Mouse (Mus musculus): ENCODE data around the gene Hist1h4h.

DNA sequence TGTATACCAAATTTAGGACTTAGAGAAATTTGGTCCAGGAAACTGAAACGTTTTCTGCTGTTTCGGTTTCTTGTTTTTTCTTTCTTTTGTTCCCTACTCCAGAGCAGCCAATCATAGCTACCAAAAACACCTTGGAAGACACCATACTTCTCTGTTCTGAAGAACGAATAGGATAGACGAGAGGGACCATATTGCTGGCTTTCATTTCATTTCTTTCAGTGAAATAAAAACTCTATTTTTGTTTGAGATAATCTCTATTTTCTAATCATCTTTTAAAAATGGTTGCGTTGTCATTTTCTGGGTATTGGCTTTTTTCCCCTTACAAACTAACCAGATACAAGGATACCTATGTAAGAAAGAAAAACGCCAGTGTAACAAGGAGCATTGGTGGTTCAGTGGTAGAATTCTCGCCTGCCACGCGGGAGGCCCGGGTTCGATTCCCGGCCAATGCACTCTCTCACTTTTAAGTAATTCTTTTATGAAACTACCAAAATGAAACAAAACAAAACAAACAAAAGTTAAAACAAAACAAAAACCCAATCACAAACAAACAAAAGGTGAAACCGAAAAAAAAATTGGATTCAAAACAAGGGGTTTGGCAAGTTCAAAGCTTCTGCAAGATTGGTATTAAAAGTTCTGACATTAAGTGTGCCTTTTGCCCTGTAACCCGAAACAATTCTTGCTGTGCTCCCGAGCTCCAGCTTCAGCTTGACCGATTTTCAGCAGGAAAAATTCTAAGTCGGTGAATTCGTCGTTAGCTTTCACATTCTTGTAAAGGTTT is 13.8 kb upstream of the Hist1h4h start:
- TF ChIP-seq CTCF (IDR thresholded peaks at IDR 0.05; ENCODE audit: borderline replicate concordance, insufficient read depth, low read length) (no peak), POLR2A (IDR thresholded peaks at IDR 0.05; ENCODE audit: low read depth, low read length) (no peak)
